Mouse (Mus musculus) thymus, postnatal 25 days (tissue): ENCODE data around the gene Bcam.

Source experiments
- DNase-seq: peaks from one replicate; pipeline ENCODE4 v3.0.0; 2022

The Bcam gene

GRCm38 (mm10) chr7:19784764-19785535, 14.1 kb upstream of the Bcam start:
- peak; percentile 26 for DNase-seq

GRCm38 (mm10) chr7:19783630-19784029, 12.8 kb upstream of the Bcam start:
- no peak for DNase-seq

- DNase-seq, result no peak
These were observed 11.8 kb upstream of the Bcam start for GRCm38 (mm10) chr7:19782645-19783044.

GRCm38 (mm10) chr7:19781741-19782140, 10.9 kb upstream of the Bcam start:
- no peak for DNase-seq

GRCm38 (mm10) chr7:19779903-19780302, 9.1 kb upstream of the Bcam start:
- no peak for DNase-seq

- DNase-seq, result no peak
These were observed 7.8 kb upstream of the Bcam start for GRCm38 (mm10) chr7:19778645-19779044.

GRCm38 (mm10) chr7:19777049-19777723, 6.4 kb upstream of the Bcam start:
- no peak for DNase-seq

GRCm38 (mm10) chr7:19771682-19772081, 866 bp upstream of the Bcam start:
- no peak for DNase-seq

- DNase-seq, result peak; percentile 72
These were observed 451 bp downstream of the Bcam start for GRCm38 (mm10) chr7:19770375-19770754.

- DNase-seq, result no peak
These were observed 1.1 kb downstream of the Bcam start for GRCm38 (mm10) chr7:19769434-19770374.

GRCm38 (mm10) chr7:19769001-19769400, 1.8 kb downstream of the Bcam start:
- no peak for DNase-seq

- no peak for DNase-seq
These were observed 2.6 kb downstream of the Bcam start for GRCm38 (mm10) chr7:19768251-19768650.

GRCm38 (mm10) chr7:19764581-19764980, 6.2 kb downstream of the Bcam start:
- no peak for DNase-seq

GRCm38 (mm10) chr7:19763829-19764477, 6.9 kb downstream of the Bcam start:
- DNase-seq, result no peak

- DNase-seq, result no peak
These were observed 8.5 kb downstream of the Bcam start for GRCm38 (mm10) chr7:19762283-19762682.

- no peak for DNase-seq
These were observed 10.8 kb downstream of the Bcam start for GRCm38 (mm10) chr7:19760021-19760420.

- no peak for DNase-seq
These were observed 12.2 kb downstream of the Bcam start for GRCm38 (mm10) chr7:19758623-19759022.

- no peak for DNase-seq
These were observed 14.7 kb downstream of the Bcam start for GRCm38 (mm10) chr7:19755851-19756786.

GRCm38 (mm10) chr7:19755008-19755407, 15.8 kb downstream of the Bcam start:
- no peak for DNase-seq

- DNase-seq, result no peak
These were observed 16.8 kb downstream of the Bcam start for GRCm38 (mm10) chr7:19754065-19754464.

GRCm38 (mm10) chr7:19753587-19753986, 17.2 kb downstream of the Bcam start:
- no peak for DNase-seq

- DNase-seq, result no peak
These were observed 18.2 kb downstream of the Bcam start for GRCm38 (mm10) chr7:19752652-19753051.
